17 mouse cellular contexts compared by ENCODE assay signal in genomic region chr5:3609241-3609640, GRCm38 (mm10). TPM values are rescaled to one million over a fixed set of nuclear protein-coding genes. Genes with fewer than 3 reads are reported as not detected.
DNase-seq lines count a peak whose midpoint lies in the region.
"Had no signal": no experiment of that assay in that cellular context is flagged by ENCODE, and none has a peak within 500 bp of the region (broad histone marks: within the 10 kb centered on the region; RNA-seq: fewer than 3 reads in every experiment).

No protein-coding gene starts in this region.

- peak; percentile 30 to 72 for DNase-seq in adrenal gland, adult (ENCODE audit: inconsistent age in 2 of 2, low spot score in 1 of 2)
- DNase-seq in adrenal gland, postnatal 25 days = no peak
- peak; percentile 73 for DNase-seq in heart, adult 11 months
- no peak for DNase-seq in heart, postnatal 25 days (ENCODE audit: low spot score)
- peak; percentile 13 to 36 for DNase-seq in adrenal gland, postnatal 36 days
- DNase-seq in right cerebral cortex, postnatal 4 days = no peak
- DNase-seq: cerebellum, adult 18-20 months; cerebellum, adult 9-10 months; cerebellum, postnatal 14 days; forebrain, postnatal 0 days; gastrocnemius, postnatal 25 days; heart, adult 2 months; heart, postnatal 14 days; kidney, adult 2 months had no signal

- intact Hi-C loops in heart, postnatal 25 days (cut with DNase I) = no loop called here

RNA-seq across cellular contexts. Expression of gene Rbm48, which starts 12.9 kb away (rescaled TPM):
- total RNA-seq in adrenal gland, postnatal 25 days (2021) = 8.3 and 14.9 TPM in 2 replicates
- total RNA-seq in heart, postnatal 25 days (2021) = 1 to 10 TPM; 4.8 to 6.5 TPM
- 1 to 10 TPM; 8.1 to 9.4 TPM for total RNA-seq in adrenal gland, postnatal 36 days (2021)

RNA-seq across cellular contexts. Expression of gene Pex1, which starts 13.4 kb away (rescaled TPM):
- total RNA-seq in adrenal gland, postnatal 25 days (2021) = 55.4 and 68.8 TPM in 2 replicates
- 1 to 10 TPM; 8.8 to 10.0 TPM for total RNA-seq in heart, postnatal 25 days (2021)
- total RNA-seq in adrenal gland, postnatal 36 days (2021) = 10 to 100 TPM; 21.7 to 45.7 TPM

RNA-seq across cellular contexts. Expression of gene 1700109H08Rik, which starts 37.9 kb away (rescaled TPM):
- 3.9 and 4.4 TPM in 2 replicates for total RNA-seq in adrenal gland, postnatal 25 days (2021)
- 1 to 10 TPM; 1.4 to 1.6 TPM for total RNA-seq in heart, postnatal 25 days (2021)
- 1 to 10 TPM; 1.5 to 2.4 TPM for total RNA-seq in adrenal gland, postnatal 36 days (2021)

RNA-seq across cellular contexts. Expression of gene Tmbim7, which starts 41.7 kb away (rescaled TPM):
- total RNA-seq in adrenal gland, postnatal 25 days (2021) = not detected in 2 replicates
- total RNA-seq in heart, postnatal 25 days (2021) = not detected
- total RNA-seq in adrenal gland, postnatal 36 days (2021) = not detected
- total RNA-seq: ES-E14; forebrain, postnatal 0 days; gastrocnemius, adult 8-10 months; gastrocnemius, postnatal 25 days; heart, adult 2 months; heart, postnatal 14 days; hematopoietic stem cell, adult 5-6 weeks had no signal

RNA-seq across cellular contexts. Expression of gene Gatad1, which starts 47.7 kb away (rescaled TPM):
- 135 and 166 TPM in 2 replicates for total RNA-seq in adrenal gland, postnatal 25 days (2021)
- 10 to 100 TPM; 95.4 to 98.0 TPM for total RNA-seq in heart, postnatal 25 days (2021)
- 100 to 1,000 TPM; 141 to 152 TPM for total RNA-seq in adrenal gland, postnatal 36 days (2021)

Comparison
In these comparisons a context has a peak if more than half of its experiments do, and no peak if none do; other contexts are left out.
1. DNase-seq: peak in adrenal gland, adult (2 of 2), heart, adult 11 months (single experiment) and adrenal gland, postnatal 36 days (2 of 2); none in adrenal gland, postnatal 25 days (single experiment), heart, postnatal 25 days (single experiment) and right cerebral cortex, postnatal 4 days (single experiment).